Mouse (Mus musculus) mesoderm, embryonic 11.5 days (tissue): Measurements from ENCODE around the gene Vrk1.
A peak's percentile ranks its signal among the peaks of the same experiment; 100 is the strongest.

Source experiments
- DNase-seq: peaks from one replicate; pipeline ENCODE4 v3.0.0-alpha.2; 2012; ENCODE audit warnings: low read depth, low spot score

Gene Vrk1

DNA sequence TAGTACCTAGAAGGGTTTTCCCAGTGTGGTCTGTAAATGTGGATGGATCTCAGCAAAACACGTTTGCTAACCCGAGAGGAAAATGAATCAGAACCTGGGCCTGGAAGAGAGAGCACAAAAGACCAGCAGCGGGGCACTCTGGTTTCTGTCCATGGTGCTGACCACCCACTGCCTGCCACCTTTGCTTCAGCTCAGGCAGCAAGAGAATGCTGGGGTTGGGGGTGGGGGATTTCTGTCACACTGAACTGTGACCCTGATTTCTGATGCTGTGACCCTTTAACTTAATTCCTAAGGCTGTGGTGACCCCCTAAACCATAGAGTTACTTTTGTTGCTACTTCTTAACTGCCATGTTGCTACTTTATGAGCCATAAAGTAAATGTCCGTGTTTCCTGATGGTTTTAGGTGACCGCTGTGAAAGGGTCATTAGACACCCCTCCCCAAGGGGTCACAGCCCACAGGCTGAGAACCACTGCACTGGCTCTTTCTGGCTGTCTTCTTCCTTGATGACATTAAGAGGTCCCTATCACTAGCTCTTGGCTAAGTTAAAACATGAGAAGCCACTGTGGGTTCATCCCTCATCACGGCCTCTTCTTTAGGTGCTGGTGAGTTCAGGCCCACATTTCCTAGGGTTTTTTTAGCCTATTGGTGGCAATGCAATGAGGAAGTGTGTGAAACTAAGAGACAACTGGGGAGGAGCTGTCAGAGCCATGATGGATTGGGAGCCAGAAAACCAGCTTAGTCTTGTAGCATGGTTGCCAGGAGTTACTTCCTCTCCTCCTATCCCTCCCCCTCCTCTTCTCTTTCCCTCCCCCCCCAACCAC, 105.3 kb downstream of the Vrk1 start:
- DNase-seq = peak; percentile 84

DNA sequence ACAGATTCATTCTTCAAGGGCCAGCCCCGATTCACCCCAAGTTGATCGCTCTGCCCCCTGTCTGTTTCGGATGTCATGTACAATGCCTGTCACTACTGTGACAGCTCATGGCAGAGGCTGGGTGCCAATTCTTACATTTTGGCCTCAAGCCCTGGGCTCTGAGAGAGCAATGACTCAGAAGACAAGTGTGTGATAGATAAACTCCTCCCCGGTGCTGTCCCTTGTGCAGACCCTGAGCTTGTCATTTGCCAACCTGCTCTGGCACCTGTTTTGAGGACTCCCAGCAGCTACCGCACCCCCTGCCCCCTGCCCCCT, 105.8 kb downstream of the Vrk1 start:
- DNase-seq = no peak

DNA sequence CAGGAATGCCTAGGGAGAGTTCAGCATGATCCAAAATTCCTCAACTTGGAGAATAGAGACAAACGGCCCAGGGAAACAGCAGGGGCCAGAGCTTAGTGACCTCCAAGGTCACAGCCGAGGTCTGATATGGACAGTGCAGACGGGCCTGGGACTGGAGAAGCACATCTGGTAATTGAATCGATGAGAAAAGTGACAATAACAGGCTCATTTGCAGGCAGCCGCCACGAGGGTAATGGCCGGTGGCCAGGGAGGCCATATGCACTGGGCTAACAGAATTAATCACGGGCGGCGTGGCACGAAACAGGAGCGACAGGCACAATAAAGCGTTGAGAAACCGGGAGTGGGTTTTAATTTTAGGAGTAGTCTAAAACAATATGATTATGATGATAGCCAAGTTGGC, 113.2 kb downstream of the Vrk1 start:
- peak; percentile 63 for DNase-seq

DNA sequence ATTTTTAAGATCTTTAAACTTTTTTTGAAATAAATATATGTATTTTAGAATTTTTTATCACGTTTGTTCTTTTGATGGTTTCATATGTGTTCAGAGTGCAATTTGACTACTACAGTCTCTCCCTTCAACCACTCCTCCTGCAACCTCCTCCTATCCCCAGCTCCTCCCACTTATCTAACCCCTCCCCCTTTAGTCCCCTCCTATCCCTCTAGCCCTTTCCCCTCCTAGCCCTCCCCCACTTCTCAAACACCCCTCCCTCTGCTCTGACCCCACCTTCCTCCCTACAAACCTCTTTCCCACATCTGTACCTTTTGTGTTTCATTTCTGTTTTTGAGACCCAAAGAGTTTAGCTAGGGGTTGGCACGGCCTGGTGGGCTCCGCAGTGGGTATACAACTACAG, 114.6 kb downstream of the Vrk1 start:
- DNase-seq = no peak
